Mouse (Mus musculus) monocyte, adult 2 months (primary cell): ENCODE data around the gene Dsn1.

Experiments used
- DNase-seq, 2 experiments: peaks; one replicate each; pipeline ENCODE4 v3.0.0; 2022; ENCODE audit warnings: low spot score in 2 of 2, low read depth in 1 of 2

Dsn1 gene

DNA sequence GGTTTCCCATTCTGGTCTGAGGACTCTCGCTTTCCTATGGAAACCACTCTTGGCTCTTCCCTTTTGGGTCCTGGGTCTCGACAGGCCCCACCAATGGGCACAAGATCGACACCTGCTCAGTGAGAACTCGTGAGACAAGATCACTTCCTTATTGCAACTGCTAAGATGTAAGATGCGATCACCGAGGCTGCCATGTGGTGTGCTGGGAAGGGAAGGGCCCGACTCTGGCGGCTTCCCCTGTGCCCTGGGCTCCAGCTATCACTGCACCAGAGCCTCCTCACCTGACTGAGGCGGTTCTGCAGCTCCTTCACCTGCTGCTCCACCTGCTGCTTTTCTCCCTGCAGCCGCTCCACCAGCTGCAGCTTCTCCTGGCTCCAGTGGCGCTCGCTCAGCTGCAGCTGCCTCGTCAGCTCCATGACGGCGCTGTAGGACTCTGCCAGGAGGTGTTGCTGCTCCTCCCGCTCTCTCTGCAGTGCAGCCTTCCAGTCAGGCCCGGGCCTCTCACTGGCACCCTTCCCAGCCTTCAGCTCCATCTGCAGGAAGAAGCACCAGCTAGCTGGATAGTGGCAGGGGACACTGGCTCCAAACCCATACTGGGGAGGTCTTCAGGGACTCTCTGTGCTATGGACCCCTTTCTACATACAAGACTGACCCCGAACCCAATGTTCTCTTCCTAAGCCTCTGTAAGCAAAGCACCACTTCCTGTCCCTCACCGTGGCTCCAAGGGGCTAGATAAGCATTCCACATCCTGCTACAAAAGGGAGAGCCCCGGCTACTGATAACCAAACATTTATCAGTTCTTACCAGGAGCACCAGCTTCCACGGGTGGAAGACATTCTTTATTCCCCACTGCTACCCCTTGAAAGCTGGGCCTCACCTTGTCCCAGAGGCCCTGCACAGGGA is 20.4 kb upstream of the Dsn1 start:
- no peak for DNase-seq

- no peak for DNase-seq
Observed at GRCm38 (mm10) chr2:157021156-157021555, 14.2 kb upstream of the Dsn1 start.

DNA sequence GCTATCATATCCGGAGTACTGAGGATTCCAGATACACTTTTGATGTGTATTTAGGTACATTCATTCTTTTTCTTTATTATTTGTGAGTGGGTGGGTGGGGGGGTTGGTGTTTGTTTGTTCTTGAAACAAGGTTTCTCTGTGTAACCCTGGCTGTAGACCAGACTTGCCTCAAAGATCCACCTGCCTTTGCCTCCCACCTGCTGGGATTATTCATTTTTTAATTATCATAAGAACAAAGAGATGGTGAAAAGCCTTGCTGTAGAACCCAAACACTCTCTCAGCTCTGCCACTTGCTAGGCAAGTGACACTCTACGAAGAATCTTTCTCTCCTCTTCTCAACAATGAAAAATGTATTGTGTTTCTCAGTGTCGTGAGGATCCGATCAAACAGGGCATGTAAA is 12.3 kb upstream of the Dsn1 start:
- no peak for DNase-seq

DNA sequence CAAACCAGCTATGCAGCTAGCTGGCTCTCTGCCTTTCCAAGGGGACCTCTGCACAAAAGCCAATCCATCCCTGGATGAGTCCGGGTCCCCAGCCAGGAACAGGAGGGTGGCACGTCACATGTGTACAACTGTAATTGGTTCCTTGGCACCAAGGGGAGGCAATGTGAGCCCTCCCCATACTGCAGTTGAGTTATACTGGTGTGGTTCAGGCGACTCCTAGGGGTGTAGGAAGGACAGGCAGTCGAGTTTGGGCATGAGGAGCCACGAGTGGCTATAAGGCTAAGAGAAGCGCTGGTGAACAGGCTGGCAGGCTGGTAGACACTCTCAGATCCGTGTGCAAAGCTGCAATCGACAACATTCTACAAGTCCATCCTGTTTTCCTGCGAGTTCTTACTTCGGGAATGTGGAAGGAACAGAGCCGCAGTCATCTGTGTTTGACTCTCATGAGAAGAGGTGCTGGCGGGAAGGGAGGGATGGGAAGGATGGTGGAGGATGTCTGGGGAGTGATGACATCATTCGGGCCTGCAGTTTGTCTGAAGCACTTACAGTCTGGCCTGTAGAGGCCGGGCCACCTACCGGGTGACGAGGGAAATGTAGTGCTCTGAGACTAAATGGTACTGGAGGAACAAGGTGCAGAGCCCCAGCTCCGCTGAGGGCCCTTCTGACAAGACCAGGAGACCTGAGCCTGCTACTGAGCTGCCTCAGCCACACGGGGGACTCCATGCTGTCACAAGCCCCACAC is 9.7 kb upstream of the Dsn1 start:
- DNase-seq: no peak

DNA sequence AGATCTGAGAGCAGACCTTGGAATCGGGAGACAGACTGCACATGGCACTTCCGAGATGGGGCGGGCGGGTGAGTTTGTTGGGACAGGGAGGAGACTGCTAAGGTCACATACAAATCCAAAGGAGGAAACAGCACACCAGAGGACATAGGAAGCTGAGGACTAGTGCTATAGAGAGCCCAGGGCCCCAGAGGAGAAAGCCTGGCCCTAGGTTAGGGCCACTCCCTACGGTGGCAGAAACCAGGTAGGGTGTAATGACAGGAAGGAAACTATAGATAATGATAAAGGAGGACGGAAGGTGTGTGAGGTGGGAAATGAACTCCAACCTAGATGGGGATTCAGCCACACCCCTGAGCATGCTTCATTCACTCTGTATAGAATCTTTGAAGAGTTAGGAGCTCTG is 5.4 kb upstream of the Dsn1 start:
- no peak for DNase-seq

- no peak for DNase-seq
Observed at GRCm38 (mm10) chr2:157010634-157011310, 3.8 kb upstream of the Dsn1 start.

DNA sequence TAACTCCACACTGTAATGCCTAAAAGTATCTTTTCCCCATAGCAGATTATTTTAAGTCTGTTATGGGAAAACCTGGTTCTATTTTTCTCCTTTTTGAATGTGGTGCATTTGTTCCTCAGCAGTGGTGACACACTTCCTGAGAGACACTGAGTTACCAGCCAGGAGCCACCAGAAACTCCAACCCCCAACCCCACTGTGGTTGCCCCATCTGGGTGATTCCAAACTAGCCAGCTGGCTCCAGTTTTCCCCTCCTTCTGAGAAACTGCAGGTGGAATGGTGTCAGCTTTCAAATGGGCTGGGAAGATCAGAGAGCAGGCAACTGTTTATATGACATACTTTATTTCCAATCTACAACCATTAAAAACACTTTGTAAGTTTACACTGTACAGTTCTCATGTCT is 3.2 kb upstream of the Dsn1 start:
- no peak for DNase-seq

DNA sequence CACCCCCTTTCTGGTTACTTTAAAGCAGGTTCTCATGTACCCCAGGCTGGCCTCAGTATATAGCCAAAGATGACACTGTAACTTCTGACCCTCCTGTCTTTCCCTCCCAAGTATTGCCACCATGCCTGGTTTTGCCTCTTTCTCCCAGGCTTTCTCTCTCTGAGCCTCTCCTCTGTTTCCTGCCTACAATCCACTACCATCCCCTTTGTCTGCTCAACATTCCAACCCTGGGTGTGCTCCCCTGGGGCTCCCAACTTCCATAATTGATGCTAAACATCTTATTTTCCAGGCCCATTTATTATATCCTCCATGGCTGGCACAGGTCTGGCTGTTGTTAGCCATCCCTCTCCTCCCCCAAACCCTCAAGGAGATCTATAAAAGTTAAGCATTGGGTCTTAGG is 1.6 kb upstream of the Dsn1 start:
- no peak for DNase-seq

GRCm38 (mm10) chr2:157007234-157007596 is 261 bp upstream of the Dsn1 start:
- no peak for DNase-seq

DNA sequence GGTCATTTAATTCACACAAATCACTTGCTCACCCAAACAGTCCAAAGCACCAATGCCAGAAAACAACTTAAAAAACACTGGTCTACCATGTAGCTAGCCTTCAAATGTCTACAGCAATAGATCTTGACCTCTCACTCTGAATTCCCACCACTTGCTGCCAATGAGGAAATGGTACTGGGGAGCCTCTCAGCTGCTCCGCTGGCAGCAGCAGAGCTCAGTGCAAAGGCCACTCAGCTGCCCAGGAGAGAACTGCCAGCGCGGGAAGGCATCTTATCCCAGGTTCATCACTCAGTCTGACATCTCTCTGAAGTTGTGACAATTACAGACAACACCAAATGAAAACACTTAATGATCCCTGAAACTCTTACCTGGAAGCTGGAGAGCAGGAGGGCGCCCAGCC is 4.6 kb downstream of the Dsn1 start:
- DNase-seq: no peak

GRCm38 (mm10) chr2:156998263-156998662 is 8.7 kb downstream of the Dsn1 start:
- no peak for DNase-seq

GRCm38 (mm10) chr2:156996576-156996975 is 10.4 kb downstream of the Dsn1 start:
- DNase-seq: no peak

DNA sequence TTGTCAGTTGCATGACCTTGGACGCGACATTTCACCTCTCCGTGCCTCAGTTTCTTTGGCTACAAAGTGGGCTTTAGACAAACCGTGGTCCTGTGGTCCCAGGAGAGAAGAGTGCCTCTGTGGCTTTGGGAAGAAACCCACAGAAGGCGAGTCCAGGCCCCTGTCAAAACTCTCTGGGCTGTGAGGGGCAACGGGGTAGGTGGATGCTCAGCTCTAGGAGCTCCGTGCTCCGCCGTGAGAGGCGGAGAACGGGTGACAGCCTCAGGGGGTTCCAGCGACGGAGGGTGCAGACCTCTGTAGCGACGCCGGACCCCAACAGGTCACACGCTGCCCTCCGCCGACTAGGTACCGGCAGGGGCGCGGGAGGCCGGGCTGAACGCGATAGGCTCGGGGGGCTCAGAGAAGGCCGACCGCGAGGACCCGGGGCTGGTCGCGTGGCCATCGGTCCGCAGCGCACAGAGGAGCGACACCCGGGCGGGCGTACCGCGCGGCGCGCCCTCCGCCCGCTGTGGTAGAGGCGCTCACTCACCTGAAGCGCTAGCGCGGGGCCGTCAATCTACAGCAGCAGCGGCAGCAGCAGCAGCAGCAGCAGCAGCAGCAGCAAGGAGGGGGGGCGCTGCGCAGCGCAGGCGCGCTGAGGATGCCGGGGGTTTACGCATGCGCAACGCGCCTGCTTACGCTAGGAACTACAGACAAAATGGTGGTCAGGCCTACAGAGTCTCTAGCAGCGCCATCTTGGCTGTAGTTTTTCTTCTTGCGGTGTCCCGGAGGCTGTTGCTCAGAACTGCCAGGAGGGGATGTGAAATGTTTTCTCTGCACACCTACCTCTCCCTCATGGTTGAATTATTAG is 15.3 kb downstream of the Dsn1 start, which contains the start of gene Ndrg3:
Gene Ndrg3 (minus strand): TSS at position 587 of the 850 bp plus-strand sequence.
- peak; percentile 87 to 92 for DNase-seq

- DNase-seq: no peak
Observed at GRCm38 (mm10) chr2:156990727-156991431, 16.1 kb downstream of the Dsn1 start.

DNA sequence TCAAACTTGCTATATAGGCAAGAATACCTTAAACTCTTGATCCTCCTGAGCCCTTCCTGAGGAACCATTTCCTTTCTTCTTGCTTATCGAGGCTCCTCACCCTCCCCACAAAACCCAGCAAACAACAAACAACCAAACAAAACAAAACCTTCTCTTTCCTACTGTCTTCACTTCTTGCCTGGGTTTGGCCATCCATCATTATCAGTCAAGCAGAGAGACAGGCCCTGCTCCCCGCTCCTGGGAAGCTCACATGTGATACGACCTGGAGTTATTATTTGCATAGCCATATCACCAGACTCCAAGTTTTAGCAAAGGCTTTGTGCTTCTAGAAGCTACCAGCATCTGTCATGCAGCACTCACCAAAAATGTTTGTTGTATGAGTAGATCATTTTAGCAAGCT is 19.6 kb downstream of the Dsn1 start:
- no peak for DNase-seq

DNA sequence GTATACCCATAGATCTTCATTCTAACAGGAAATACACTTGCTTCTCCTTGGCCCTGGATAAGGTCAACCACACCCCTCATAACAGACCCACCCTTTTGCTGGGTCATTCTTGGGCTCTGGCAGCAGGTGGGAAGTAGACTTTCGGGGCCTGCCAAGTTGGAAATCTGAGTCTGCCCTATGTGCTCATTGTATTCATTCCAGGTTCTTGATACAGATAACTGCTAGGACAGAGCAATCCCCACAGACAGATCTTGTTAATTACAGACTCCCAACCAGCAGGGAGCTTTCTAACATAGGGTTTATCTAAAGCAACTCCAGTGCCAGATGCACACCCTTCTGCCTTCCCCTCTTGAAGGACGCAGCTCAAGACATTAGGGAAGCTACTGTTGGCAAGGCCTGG is 24.1 kb downstream of the Dsn1 start:
- DNase-seq: no peak

DNA sequence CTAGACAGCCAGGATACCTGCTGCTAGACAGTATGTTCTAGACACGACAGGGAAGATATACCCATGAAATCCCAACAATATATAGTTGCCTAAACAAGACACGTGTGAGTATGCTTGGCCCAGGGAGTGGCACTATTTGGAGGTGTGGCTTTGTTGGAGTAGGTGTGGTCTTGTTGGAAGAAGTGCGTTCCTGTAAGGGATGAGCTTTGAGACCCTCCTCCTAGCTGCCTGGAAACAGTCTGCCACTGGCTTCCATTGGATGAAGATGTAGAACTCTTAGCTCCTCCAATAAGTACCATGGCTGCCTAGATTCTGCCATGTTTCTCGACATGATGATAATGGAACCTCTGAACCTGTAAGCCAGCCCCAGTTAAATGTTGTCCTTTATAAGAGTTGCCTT is 25.7 kb downstream of the Dsn1 start:
- DNase-seq: no peak

- no peak for DNase-seq
Observed at GRCm38 (mm10) chr2:156980059-156980458, 26.9 kb downstream of the Dsn1 start.

DNA sequence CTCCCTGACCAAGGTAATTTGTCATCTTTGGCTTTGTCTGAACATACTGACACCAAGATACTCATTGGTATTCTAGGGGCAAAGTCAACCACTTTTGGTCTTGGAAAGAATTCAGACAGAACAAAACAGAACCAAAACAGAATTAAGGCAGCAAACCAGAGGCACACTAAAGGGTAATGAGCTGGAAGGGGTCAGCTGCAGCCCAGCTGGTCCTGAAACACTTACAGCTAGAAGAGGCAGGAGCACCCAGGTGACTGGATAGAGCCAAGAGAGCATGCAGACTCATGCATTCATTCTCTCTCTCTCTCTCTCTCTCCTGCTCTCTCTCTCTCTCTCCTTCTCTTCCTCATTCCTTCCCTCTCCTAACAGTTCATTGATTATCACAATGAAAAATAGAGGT is 30.2 kb downstream of the Dsn1 start:
- DNase-seq: no peak

DNA sequence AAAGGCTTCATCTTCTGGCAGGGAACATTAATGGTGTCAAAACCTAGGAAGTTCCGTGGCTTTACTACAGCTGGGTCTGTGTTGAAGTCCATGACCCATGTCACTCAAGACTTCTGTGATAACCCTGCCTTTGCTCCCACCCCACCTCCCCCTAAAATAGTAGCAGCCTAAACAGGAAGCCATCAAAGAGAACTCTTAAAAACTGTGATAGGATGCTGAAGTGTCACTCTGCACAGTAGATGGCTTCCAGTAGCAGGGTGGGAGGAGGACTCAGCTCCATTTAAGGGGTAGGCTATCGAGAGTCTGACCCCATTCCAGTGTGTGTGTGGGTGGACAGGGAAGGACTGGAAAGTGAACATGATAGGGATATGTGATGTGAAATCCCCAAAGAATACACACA is 32.0 kb downstream of the Dsn1 start:
- DNase-seq: no peak
